Mouse (Mus musculus): Measurements from ENCODE around the gene Mlxip.

DNA sequence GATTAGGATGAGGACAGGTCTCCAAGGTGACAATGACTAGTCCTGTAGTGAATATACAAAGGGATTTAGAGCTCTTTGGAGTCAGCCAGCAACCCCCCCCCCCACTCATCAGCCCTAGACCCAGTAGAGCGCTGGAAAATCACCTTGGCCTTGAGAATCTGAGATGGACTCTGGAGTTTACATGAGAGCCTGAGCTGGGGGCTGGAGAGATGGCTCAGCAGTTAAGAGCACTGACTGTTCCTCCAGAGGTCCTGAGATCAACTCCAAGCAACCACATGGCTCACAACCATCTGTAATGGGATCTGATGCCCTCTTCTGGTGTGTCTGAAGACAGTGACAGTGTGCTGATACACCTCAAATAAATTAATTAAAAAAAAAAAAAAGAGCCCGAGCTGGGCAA, 46.6 kb upstream of the Mlxip start:
- TF ChIP-seq CTCF (IDR thresholded peaks at IDR 0.05; ENCODE audit: borderline replicate concordance, insufficient read depth, low read length) = no peak
- TF ChIP-seq POLR2A (IDR thresholded peaks at IDR 0.05; ENCODE audit: low read depth, low read length) = no peak
